Mouse (Mus musculus) forebrain, embryonic 16.5 days (tissue): Measurements from ENCODE around the gene Agbl5. TPM values are rescaled to one million over a fixed set of nuclear protein-coding genes. Genes with fewer than 3 reads are reported as not detected.
A peak's percentile ranks its signal among the peaks of the same experiment; 100 is the strongest.

Experiments
- ATAC-seq: fragments of 200-750 bp; cut with Nextera tagmentation; 2 replicates; pipeline ENCODE4 v1.8.0; 2017; ENCODE audit warnings: mild to moderate bottlenecking, moderate library complexity
- H3K27ac ChIP-seq: fragments of 300-500 bp; sonication (generic); 2 replicates; pipeline ENCODE4 v1.5.1; 2014; ENCODE audit warnings: low read length, control low read depth
- H3K27me3 ChIP-seq: fragments of 300-500 bp; sonication (generic); replicated peaks from 2 replicates; pipeline ENCODE4 v1.6.1; 2014; ENCODE audit warnings: low read length; ENCODE audit not compliant: control insufficient read depth, insufficient read depth
- H3K36me3 ChIP-seq: fragments of 300-500 bp; sonication (generic); 2 replicates; pipeline ENCODE4 v1.6.1; 2014; ENCODE audit not compliant: control insufficient read depth, insufficient read depth
- H3K4me1 ChIP-seq: fragments of 300-500 bp; sonication (generic); replicated peaks from 2 replicates; pipeline ENCODE4 v1.6.1; 2014; ENCODE audit warnings: low read length; ENCODE audit not compliant: control insufficient read depth, insufficient read depth
- H3K4me2 ChIP-seq: fragments of 300-500 bp; sonication (generic); 2 replicates; pipeline ENCODE4 v1.6.1; 2014; ENCODE audit warnings: mild to moderate bottlenecking, low read length, control low read depth
- H3K4me3 ChIP-seq: fragments of 300-500 bp; sonication (generic); replicated peaks from 2 replicates; pipeline ENCODE4 v1.5.1; 2014; ENCODE audit warnings: mild to moderate bottlenecking, low read length, control low read depth
- H3K9ac ChIP-seq: fragments of 300-500 bp; sonication (generic); replicated peaks from 2 replicates; pipeline ENCODE4 v1.6.1; 2014; ENCODE audit warnings: low read depth, low read length, control low read depth
- H3K9me3 ChIP-seq: fragments of 300-500 bp; sonication (generic); 2 replicates; pipeline ENCODE4 v1.6.1; 2016; ENCODE audit warnings: low read length; ENCODE audit not compliant: control insufficient read depth
- WGBS: fragments of 180-500 bp; shearing (Covaris S2); extraction: QIAGEN DNeasy Blood & Tissue Kit; methylation state at CpG from one replicate; pipeline ENCODE4 v1.1.7; 2014; 5-methylcytosine and 5-hydroxymethylcytosine counted together
- polyA plus RNA-seq: library from polyadenylated mRNA; unstranded; fragments of >200 nt; fragmentation: Nextera tagmentation; extraction: Ambion mirVana; gene quantifications from 2 replicates; pipeline ENCODE4 v1.2.1, GENCODE M21; 2015

The Agbl5 gene
- polyA plus RNA-seq, 1 experiment from 2014 or later: 22.7 TPM

- H3K27me3 ChIP-seq: no peaks in the 10 kb centered on the region
- no peak overlapping the region for H3K4me3 ChIP-seq
- no peak overlapping the region for H3K27ac ChIP-seq
- 53% methylated on average over 15 of the region's 15 CpGs for WGBS
- no peak overlapping the region for H3K4me2 ChIP-seq
- no peak overlapping the region for H3K9ac ChIP-seq
- H3K36me3 ChIP-seq: 0 out of 2 replicates have a peak, but pooled peaks cover 4% of the 10 kb centered on the region
- no peaks in the 10 kb centered on the region for H3K9me3 ChIP-seq
- peaks cover 4% of the 10 kb centered on the region; the same call in 1 of the 2 replicates for H3K4me1 ChIP-seq
- no peak for ATAC-seq
Observed at GRCm38 (mm10) chr5:30864322-30864721, 24.2 kb upstream of the Agbl5 start.

GRCm38 (mm10) chr5:30866871-30867270 is 21.6 kb upstream of the Agbl5 start:
- no peak overlapping the region for H3K9ac ChIP-seq
- peaks cover 12% of the 10 kb centered on the region for H3K4me1 ChIP-seq
- no peak overlapping the region for H3K27ac ChIP-seq
- no peak for ATAC-seq
- no peaks in the 10 kb centered on the region for H3K27me3 ChIP-seq
- no peak overlapping the region for H3K4me2 ChIP-seq
- WGBS: 96% methylated on average over 3 of the region's 3 CpGs
- no peak overlapping the region for H3K4me3 ChIP-seq
- no peaks in the 10 kb centered on the region for H3K9me3 ChIP-seq
- H3K36me3 ChIP-seq: peaks cover 4% of the 10 kb centered on the region; the same call in 1 of the 2 replicates

GRCm38 (mm10) chr5:30867712-30868111 is 20.8 kb upstream of the Agbl5 start, which contains the start of gene Tmem214:
TSS of gene Tmem214 (plus strand) at chr5:30868012.
- H3K4me2 ChIP-seq: no peak within 1 kb of the TSS
- WGBS: 95% methylated on average over 3 of the region's 3 CpGs
- H3K4me3 ChIP-seq: no peak within 1 kb of the TSS
- H3K4me1 ChIP-seq: peaks cover 12% of the 10 kb centered on the region
- no peak within 1 kb of the TSS for H3K27ac ChIP-seq
- H3K9me3 ChIP-seq: no peaks in the 10 kb centered on the region
- no peak for ATAC-seq
- H3K9ac ChIP-seq: no peak within 1 kb of the TSS
- peaks cover 7% of the 10 kb centered on the region; the same call in 1 of the 2 replicates for H3K36me3 ChIP-seq
- no peaks in the 10 kb centered on the region for H3K27me3 ChIP-seq

- Histone ChIP-seq H3K36me3 (peaks cover 15% of the 10 kb centered on the region; the same call in 1 of the 2 replicates), H3K4me1 (peaks cover 12% of the 10 kb centered on the region), H3K27ac (no peak overlapping the region), H3K9me3 (no peaks in the 10 kb centered on the region), H3K27me3 (no peaks in the 10 kb centered on the region), H3K4me3 (peak overlapping the region; percentile 80), H3K4me2 (peak overlapping the region; percentile 65), H3K9ac (peak overlapping the region; percentile 84)
- 15% methylated on average over 9 of the region's 9 CpGs for WGBS
- ATAC-seq: peak; percentile 21
Observed at GRCm38 (mm10) chr5:30868981-30869380, 19.5 kb upstream of the Agbl5 start.

GRCm38 (mm10) chr5:30869405-30870130 is 18.9 kb upstream of the Agbl5 start:
- Histone ChIP-seq H3K9me3 (no peaks in the 10 kb centered on the region), H3K9ac (peak overlapping the region; percentile 84), H3K4me3 (peak overlapping the region; percentile 80), H3K4me1 (peaks cover 12% of the 10 kb centered on the region), H3K27me3 (no peaks in the 10 kb centered on the region), H3K36me3 (peaks cover 19% of the 10 kb centered on the region; the same call in 1 of the 2 replicates), H3K4me2 (peak overlapping the region; percentile 65), H3K27ac (0 out of 2 replicates have a peak overlapping the region, but pooled peaks have one; percentile 41)
- WGBS: under 1% methylated on average over 63 of the region's 63 CpGs
- ATAC-seq: peak; percentile 95

GRCm38 (mm10) chr5:30870131-30870406 is 18.4 kb upstream of the Agbl5 start:
- ATAC-seq: no peak
- H3K4me3 ChIP-seq: peak overlapping the region; percentile 80
- H3K27me3 ChIP-seq: no peaks in the 10 kb centered on the region
- WGBS: 16% methylated on average over 2 of the region's 2 CpGs
- no peaks in the 10 kb centered on the region for H3K9me3 ChIP-seq
- H3K9ac ChIP-seq: peak overlapping the region; percentile 84
- no peak overlapping the region for H3K27ac ChIP-seq
- H3K4me1 ChIP-seq: peaks cover 12% of the 10 kb centered on the region
- H3K36me3 ChIP-seq: peaks cover 24% of the 10 kb centered on the region; the same call in 1 of the 2 replicates
- peak overlapping the region; percentile 54 for H3K4me2 ChIP-seq

- Histone ChIP-seq H3K4me1 (peaks cover 12% of the 10 kb centered on the region), H3K4me3 (no peak overlapping the region), H3K27ac (no peak overlapping the region), H3K4me2 (no peak overlapping the region), H3K27me3 (no peaks in the 10 kb centered on the region), H3K36me3 (peaks cover 35% of the 10 kb centered on the region), H3K9me3 (no peaks in the 10 kb centered on the region), H3K9ac (no peak overlapping the region)
- 91% methylated on average over 9 of the region's 9 CpGs for WGBS
- no peak for ATAC-seq
Observed at GRCm38 (mm10) chr5:30872574-30872973, 15.9 kb upstream of the Agbl5 start.

- H3K36me3 ChIP-seq: peaks cover 35% of the 10 kb centered on the region
- no peak overlapping the region for H3K9ac ChIP-seq
- no peak for ATAC-seq
- H3K4me2 ChIP-seq: no peak overlapping the region
- no peaks in the 10 kb centered on the region for H3K27me3 ChIP-seq
- no peak overlapping the region for H3K27ac ChIP-seq
- 93% methylated on average over 7 of the region's 7 CpGs for WGBS
- no peak overlapping the region for H3K4me3 ChIP-seq
- no peaks in the 10 kb centered on the region for H3K9me3 ChIP-seq
- H3K4me1 ChIP-seq: peaks cover 16% of the 10 kb centered on the region
Observed at GRCm38 (mm10) chr5:30874365-30874764, 14.1 kb upstream of the Agbl5 start.

- no peak overlapping the region for H3K4me3 ChIP-seq
- H3K36me3 ChIP-seq: peaks cover 28% of the 10 kb centered on the region
- H3K9me3 ChIP-seq: no peaks in the 10 kb centered on the region
- peak; percentile 52 for ATAC-seq
- H3K9ac ChIP-seq: no peak overlapping the region
- peak overlapping the region; percentile 56 for H3K27ac ChIP-seq
- H3K4me2 ChIP-seq: no peak overlapping the region
- WGBS: 43% methylated on average over 6 of the region's 6 CpGs
- H3K27me3 ChIP-seq: no peaks in the 10 kb centered on the region
- peaks cover 7% of the 10 kb centered on the region; the same call in 1 of the 2 replicates for H3K4me1 ChIP-seq
Observed at GRCm38 (mm10) chr5:30878616-30879015, 9.9 kb upstream of the Agbl5 start.
